Mouse (Mus musculus) bone marrow macrophage, adult 2 months (primary cell): ENCODE results near the gene Gm4791.

Experiments
- CTCF ChIP-seq: IDR thresholded peaks from 2 replicates; pipeline ENCODE4 v1.5.1; 2012; ENCODE audit warnings: low read depth, mild to moderate bottlenecking, low read length, moderate library complexity
- POLR2A ChIP-seq: IDR thresholded peaks from 2 replicates; pipeline ENCODE4 v1.6.1; 2012; ENCODE audit warnings: mild to moderate bottlenecking, low read depth, low read length, borderline replicate concordance

- TF ChIP-seq CTCF, result no peak
- no peak for TF ChIP-seq POLR2A
Measured at GRCm38 (mm10) chr9:46980111-46980510, 18.4 kb upstream of the Gm4791 start.
